Mouse (Mus musculus): Measurements from ENCODE around the gene Pigf.
"Not testable (repeated sequence)": the region's sequence is repeated elsewhere in the genome, so short reads cannot be mapped to it uniquely, and the experiment has no call there.

The Pigf gene

GRCm38 (mm10) chr17:87025269-87025949 lies at the start of gene Pigf, which contains the start of gene Cript:
Gene Pigf, minus strand, starts transcription at chr17:87025406.
Gene Cript, plus strand, starts transcription at chr17:87025550.
- peak; percentile 88 for DNase-seq (ENCODE audit: low spot score)

GRCm38 (mm10) chr17:87073470-87073869 lies 48.3 kb upstream of the Pigf start:
- DNase-seq (ENCODE audit: low spot score) = no peak

GRCm38 (mm10) chr17:87072766-87073440 lies 47.7 kb upstream of the Pigf start:
- DNase-seq (ENCODE audit: low spot score) = no peak

GRCm38 (mm10) chr17:87072183-87072582 lies 47.0 kb upstream of the Pigf start:
- DNase-seq (ENCODE audit: low spot score) = not testable (repeated sequence)

GRCm38 (mm10) chr17:87068997-87069396 lies 43.8 kb upstream of the Pigf start:
- no peak for DNase-seq (ENCODE audit: low spot score)

- no peak for DNase-seq (ENCODE audit: low spot score)
Observed at GRCm38 (mm10) chr17:87063969-87064368, 38.8 kb upstream of the Pigf start.

GRCm38 (mm10) chr17:87063461-87063860 lies 38.3 kb upstream of the Pigf start:
- no peak for DNase-seq (ENCODE audit: low spot score)

GRCm38 (mm10) chr17:87062639-87063038 lies 37.4 kb upstream of the Pigf start:
- DNase-seq (ENCODE audit: low spot score) = no peak

- no peak for DNase-seq (ENCODE audit: low spot score)
Observed at GRCm38 (mm10) chr17:87057486-87058266, 32.5 kb upstream of the Pigf start.

- no peak for DNase-seq (ENCODE audit: low spot score)
Observed at GRCm38 (mm10) chr17:87056761-87057160, 31.6 kb upstream of the Pigf start.

- no peak for DNase-seq (ENCODE audit: low spot score)
Observed at GRCm38 (mm10) chr17:87055663-87056062, 30.5 kb upstream of the Pigf start.

- DNase-seq (ENCODE audit: low spot score) = no peak
Observed at GRCm38 (mm10) chr17:87055051-87055459, 29.8 kb upstream of the Pigf start.

- no peak for DNase-seq (ENCODE audit: low spot score)
Observed at GRCm38 (mm10) chr17:87053921-87054320, 28.7 kb upstream of the Pigf start.

GRCm38 (mm10) chr17:87052432-87052831 lies 27.2 kb upstream of the Pigf start:
- DNase-seq (ENCODE audit: low spot score) = no peak

- no peak for DNase-seq (ENCODE audit: low spot score)
Observed at GRCm38 (mm10) chr17:87051652-87052051, 26.4 kb upstream of the Pigf start.

GRCm38 (mm10) chr17:87050469-87051175 lies 25.4 kb upstream of the Pigf start:
- DNase-seq (ENCODE audit: low spot score) = no peak

- DNase-seq (ENCODE audit: low spot score) = no peak
Observed at GRCm38 (mm10) chr17:87049696-87050095, 24.5 kb upstream of the Pigf start.

- no peak for DNase-seq (ENCODE audit: low spot score)
Observed at GRCm38 (mm10) chr17:87044796-87045195, 19.6 kb upstream of the Pigf start.

- DNase-seq (ENCODE audit: low spot score) = peak; percentile 70
Observed at GRCm38 (mm10) chr17:87044364-87044763, 19.2 kb upstream of the Pigf start.

- no peak for DNase-seq (ENCODE audit: low spot score)
Observed at GRCm38 (mm10) chr17:87041739-87042138, 16.5 kb upstream of the Pigf start.

- no peak for DNase-seq (ENCODE audit: low spot score)
Observed at GRCm38 (mm10) chr17:87038496-87038895, 13.3 kb upstream of the Pigf start.

Data from urinary bladder, postnatal 10 days (tissue).